Mouse (Mus musculus) effector memory CD4-positive, alpha-beta T cell, adult 7 months (primary cell): ENCODE results near the gene Hoxa6. TPM values are rescaled to one million over a fixed set of nuclear protein-coding genes. Genes with fewer than 3 reads are reported as not detected.

Experiments used
- polyA plus RNA-seq: library from polyadenylated mRNA; unstranded; fragments of 100-300 nt; shearing (Covaris generic); gene quantifications from one replicate; pipeline ENCODE4 v1.2.1, GENCODE M21; 2017

Gene Hoxa6
- polyA plus RNA-seq = not detected

GRCm38 (mm10) chr6:52208072-52208867 is at the start of gene Hoxa6:
TSS of gene Hoxa6 (minus strand) at chr6:52208722.

GRCm38 (mm10) chr6:52245757-52246142 is 37.2 kb upstream of the Hoxa6 start, which contains the start of gene Hoxa11:
TSS of gene Hoxa11 (minus strand) at chr6:52245810.

GRCm38 (mm10) chr6:52240389-52241000 is 32.0 kb upstream of the Hoxa6 start, which contains the start of gene Hoxa10:
TSS of gene Hoxa10 (minus strand) at chr6:52240854.

GRCm38 (mm10) chr6:52230516-52231165 is 22.1 kb upstream of the Hoxa6 start, which contains the start of gene Hoxa9:
TSS of gene Hoxa9 (minus strand) at chr6:52231089.

GRCm38 (mm10) chr6:52221337-52221992 is 12.9 kb upstream of the Hoxa6 start, which contains the start of gene Hoxa7:
TSS of gene Hoxa7 (minus strand) at chr6:52221854.

GRCm38 (mm10) chr6:52213119-52213986 is 4.8 kb upstream of the Hoxa6 start, which contains the start of the genes Hoxa3 and Gm28308:
TSS of gene Hoxa3 (minus strand) at chr6:52213336.
TSS of gene Gm28308 (minus strand) at chr6:52213339.

GRCm38 (mm10) chr6:52204050-52204752 is 4.3 kb downstream of the Hoxa6 start, which contains the start of gene Hoxa5:
TSS of gene Hoxa5 (minus strand) at chr6:52204587.

GRCm38 (mm10) chr6:52190906-52191810 is 17.4 kb downstream of the Hoxa6 start, which contains the start of gene Hoxa4:
TSS of gene Hoxa4 (minus strand) at chr6:52191753.

GRCm38 (mm10) chr6:52177061-52177735 is 31.3 kb downstream of the Hoxa6 start, which contains the start of gene 5730596B20Rik:
TSS of gene 5730596B20Rik (plus strand) at chr6:52177498.

GRCm38 (mm10) chr6:52164626-52165440 is 43.7 kb downstream of the Hoxa6 start, which contains the start of gene Hoxa2:
TSS of gene Hoxa2 (minus strand) at chr6:52164831.

GRCm38 (mm10) chr6:52158276-52159051 is 50.1 kb downstream of the Hoxa6 start, which contains the start of gene Hoxa1:
TSS of gene Hoxa1 (minus strand) at chr6:52158317.

Other genes with a start within 250 kb of the Hoxa6 start
- gene Skap2, start 196.2 kb downstream of the Hoxa6 start, polyA plus RNA-seq = 14.2 TPM
- not detected for gene Hoxa1, start 50.4 kb downstream of the Hoxa6 start, polyA plus RNA-seq
- gene Hoxa2, start 43.9 kb downstream of the Hoxa6 start, polyA plus RNA-seq = not detected
- gene 5730596B20Rik, start 31.2 kb downstream of the Hoxa6 start, polyA plus RNA-seq = not detected
- not detected for gene Hoxa4, start 17.0 kb downstream of the Hoxa6 start, polyA plus RNA-seq
- gene Hoxa5, start 4.1 kb downstream of the Hoxa6 start, polyA plus RNA-seq = not detected
- gene Hoxa3, start 4.6 kb upstream of the Hoxa6 start, polyA plus RNA-seq = not detected
- not detected for gene Gm28308, start 4.6 kb upstream of the Hoxa6 start, polyA plus RNA-seq
- gene Hoxa7, start 13.1 kb upstream of the Hoxa6 start, polyA plus RNA-seq = 1.9 TPM
- gene Hoxa9, start 22.4 kb upstream of the Hoxa6 start, polyA plus RNA-seq = 0.90 TPM
- gene Hoxa10, start 32.1 kb upstream of the Hoxa6 start, polyA plus RNA-seq = not detected
- gene Hoxa11, start 37.1 kb upstream of the Hoxa6 start, polyA plus RNA-seq = not detected
- gene Hoxa13, start 52.2 kb upstream of the Hoxa6 start, polyA plus RNA-seq = not detected
- 0.55 TPM for gene Evx1, start 104.8 kb upstream of the Hoxa6 start, polyA plus RNA-seq